Mouse (Mus musculus) T-helper 17 cell (primary cell): ENCODE measurements around the gene Pofut1.

ENCODE experiments used
- in situ Hi-C, 2 experiments: fragments of 300-600 bp; cut with MboI, MseI; formaldehyde crosslinking; loops; 1 replicate in 1 of 2; 2 replicates in 1 of 2; pipeline ENCODE4 v1.15.1; 2025; ENCODE audit warnings: high pct_unique_total_duplicates in 2 of 2

The Pofut1 gene

DNA sequence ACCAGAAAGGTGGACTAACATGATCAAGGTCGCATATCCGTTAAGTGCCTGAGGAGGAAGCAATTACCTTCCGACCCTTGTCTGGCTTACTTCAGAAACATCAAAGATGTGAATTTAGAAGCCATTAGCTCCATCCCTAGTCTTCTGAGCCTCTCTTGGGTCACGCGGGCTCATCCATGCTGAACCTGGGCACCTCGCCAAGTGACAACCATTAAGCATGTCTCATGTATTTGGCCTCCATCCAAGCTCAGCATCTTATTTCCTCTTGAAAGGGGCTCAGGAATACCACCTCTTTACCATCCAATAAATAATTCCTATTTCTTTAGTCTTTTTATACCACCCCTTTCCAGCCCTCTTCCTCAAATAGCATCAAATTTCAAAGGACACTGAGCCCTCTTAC lies 46.5 kb downstream of the Pofut1 start:
- in situ Hi-C loops = loop anchor here (5.0 to 25.0 kb wide), 3 partner anchors 54 to 1176 kb away; partner anchors contain the start of genes Asxl1 (in 1 of the 2) and Srxn1 (in 1 of the 2)

DNA sequence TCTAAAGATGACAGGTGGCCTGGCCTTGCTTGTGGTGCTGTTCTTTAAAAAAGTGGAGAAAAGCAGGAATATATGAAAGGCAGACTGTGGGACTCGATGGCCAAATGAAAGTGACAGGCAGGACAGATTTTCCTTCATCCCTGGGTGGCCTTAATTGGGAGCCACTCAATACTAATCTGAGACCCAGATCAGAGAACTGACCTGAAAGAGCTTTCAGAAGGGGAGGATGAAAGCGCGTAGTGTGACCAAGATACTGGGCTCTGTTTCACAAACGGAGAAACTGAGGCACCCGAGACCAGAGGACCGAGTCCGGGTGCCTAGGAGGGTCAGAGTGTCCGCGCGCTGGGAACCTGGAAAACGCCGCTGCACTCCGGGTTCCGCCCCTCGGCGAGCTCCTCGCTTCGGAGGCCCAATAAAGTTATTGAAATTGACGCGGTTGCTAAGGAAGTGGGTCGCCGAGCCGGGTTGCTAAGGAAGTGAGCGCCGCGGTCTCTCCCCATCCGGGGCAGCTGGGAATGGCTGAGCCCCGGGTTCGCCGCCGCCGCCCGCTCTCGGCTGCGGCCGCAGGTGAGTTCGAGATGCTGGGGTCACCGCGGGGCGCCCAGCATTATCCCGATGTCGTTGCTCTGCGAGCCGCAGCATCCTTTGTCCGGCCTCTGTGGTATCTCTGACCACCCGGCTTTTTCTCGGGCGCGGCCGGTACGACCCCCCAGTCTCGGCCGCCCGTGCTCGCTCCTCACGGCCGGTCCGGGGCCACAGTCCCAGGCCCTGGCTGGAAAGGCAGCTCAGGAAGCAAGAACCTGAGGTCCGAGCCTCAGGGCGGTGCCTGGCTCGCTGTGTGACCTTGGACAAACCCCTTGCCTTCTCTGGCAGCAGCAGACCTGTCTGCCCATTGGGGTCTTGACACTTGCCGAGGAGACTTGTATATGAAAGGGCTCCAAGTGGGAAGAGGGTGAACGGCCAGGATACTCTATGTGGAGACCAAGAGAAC lies 49.9 kb downstream of the Pofut1 start, which contains the start of gene Kif3b:
Gene Kif3b, plus strand, starts transcription at position 476 of the 991 bp plus-strand sequence.
- in situ Hi-C loops = loop anchor here in 1 of 2 experiments (25.0 kb wide), 1 partner anchor 1179 kb away; the partner anchor contains the start of gene Srxn1

DNA sequence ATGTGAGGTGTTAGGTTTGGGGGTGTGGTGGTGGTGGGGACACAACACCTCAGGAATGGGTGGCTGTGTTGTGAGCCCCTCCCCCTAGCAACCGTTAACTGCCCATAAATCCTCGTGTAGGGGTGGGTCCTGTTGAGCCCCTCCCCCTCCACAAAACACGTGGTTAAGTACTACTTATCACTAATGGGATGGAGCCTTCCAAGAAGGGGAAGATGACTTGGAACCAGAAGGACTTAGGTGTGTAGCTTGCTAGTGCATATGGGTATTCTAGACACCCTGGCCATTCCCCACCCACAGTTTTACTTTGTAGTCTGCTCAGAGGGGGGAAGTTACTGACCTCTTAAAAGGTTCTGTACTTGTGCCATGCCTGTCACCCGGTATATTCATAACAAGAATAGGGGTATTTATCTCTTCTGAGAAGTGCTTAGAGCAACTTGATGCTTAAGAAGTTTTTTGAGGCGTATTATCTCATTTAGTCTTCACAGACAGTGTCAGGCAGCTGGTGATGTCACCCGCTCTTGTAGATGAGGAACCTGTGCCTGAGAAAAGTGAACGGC lies 51.0 kb downstream of the Pofut1 start:
- in situ Hi-C loops = loop anchor here in 1 of 2 experiments (25.0 kb wide), 1 partner anchor 1180 kb away; the partner anchor contains the start of gene Srxn1

DNA sequence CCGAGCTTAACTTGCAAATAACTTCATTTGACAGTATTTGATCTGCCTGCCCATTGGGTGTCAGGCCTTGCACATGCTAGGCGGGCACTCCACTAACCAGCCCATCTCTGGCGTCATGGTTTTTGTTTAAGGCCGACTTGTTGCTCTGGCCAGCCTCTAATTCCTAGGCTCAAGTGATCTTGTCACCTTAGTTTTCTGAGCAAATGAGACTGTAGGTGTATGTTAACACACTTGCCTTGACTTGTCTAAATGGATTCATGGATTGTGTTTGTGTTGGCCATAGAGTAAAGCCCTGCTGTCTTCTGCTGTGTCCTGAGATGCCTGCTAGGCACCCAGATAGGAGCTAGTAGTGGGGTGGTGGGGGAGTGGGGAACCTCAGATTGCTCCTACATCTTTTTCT lies 53.9 kb downstream of the Pofut1 start:
- in situ Hi-C loops = loop anchor here in 1 of 2 experiments (25.0 kb wide), 1 partner anchor 1183 kb away; the partner anchor contains the start of gene Srxn1

DNA sequence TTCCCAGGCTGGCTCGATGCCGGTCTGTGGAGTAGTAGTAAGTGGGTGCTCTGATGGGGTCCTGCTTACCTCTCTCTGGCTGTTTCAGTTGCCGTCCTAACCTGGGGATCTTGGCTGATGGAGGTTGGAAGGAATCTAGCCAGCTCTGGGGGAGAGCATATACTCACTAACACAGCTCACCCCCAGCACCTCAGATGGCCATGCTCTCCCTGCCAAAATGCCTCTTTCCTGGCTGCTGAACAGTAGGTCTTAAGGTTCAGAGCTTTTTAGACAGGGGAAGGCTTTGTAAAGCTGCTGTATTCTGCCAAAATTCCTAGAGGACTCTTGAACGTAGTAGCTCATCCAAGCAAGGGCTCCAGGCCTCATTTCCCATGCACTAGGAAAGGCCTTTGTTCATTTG lies 56.4 kb downstream of the Pofut1 start:
- in situ Hi-C loops = loop anchor here in 1 of 2 experiments (25.0 kb wide), 1 partner anchor 1185 kb away; the partner anchor contains the start of gene Srxn1

DNA sequence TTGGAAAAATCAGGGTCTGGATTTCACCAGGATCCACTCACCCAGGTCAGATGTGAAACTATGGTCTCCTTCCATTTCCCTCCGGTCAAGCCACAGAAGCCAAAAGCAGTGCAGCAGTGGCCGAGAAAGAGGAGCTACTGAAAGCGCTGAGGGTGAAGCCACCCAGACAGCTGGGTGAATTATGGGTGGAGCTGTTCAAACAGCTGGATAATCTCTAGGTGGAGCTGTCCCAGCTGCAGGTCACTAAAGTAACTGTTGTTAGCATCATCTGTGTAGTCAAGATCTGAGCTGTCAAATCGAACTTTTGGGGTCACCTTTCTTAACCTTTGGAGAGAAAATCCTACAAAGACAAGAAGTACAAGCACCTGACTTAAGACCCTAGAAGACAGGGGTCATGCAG lies 57.1 kb downstream of the Pofut1 start:
- in situ Hi-C loops = loop anchor here in 1 of 2 experiments (25.0 kb wide), 1 partner anchor 1186 kb away; the partner anchor contains the start of gene Srxn1

- in situ Hi-C loops = loop anchor here in 1 of 2 experiments (25.0 kb wide), 1 partner anchor 1187 kb away; the partner anchor contains the start of gene Srxn1
Measured at GRCm38 (mm10) chr2:153298863-153299262, 57.5 kb downstream of the Pofut1 start.

DNA sequence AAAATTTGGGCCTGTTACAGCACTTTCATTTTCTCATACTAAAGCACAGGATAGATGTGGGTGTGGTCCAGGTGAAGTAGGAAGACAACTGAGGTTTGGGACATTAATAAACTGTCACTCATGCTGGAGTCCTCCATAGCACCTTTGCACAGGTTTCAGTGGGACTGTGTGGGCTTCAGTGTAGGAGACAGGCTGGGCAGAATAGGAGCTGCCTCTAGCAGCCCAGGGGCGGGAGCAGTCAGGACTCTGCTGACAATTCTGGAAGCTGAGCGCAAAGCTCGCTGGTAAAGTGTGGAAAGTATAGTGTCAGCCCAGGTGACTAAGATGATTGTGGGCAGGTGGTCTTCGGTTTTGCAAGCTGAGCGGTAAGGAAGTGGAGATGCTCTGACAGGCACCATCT lies 59.8 kb downstream of the Pofut1 start:
- in situ Hi-C loops = no loop called here

GRCm38 (mm10) chr2:153305240-153305639 lies 63.9 kb downstream of the Pofut1 start:
- in situ Hi-C loops = no loop called here

DNA sequence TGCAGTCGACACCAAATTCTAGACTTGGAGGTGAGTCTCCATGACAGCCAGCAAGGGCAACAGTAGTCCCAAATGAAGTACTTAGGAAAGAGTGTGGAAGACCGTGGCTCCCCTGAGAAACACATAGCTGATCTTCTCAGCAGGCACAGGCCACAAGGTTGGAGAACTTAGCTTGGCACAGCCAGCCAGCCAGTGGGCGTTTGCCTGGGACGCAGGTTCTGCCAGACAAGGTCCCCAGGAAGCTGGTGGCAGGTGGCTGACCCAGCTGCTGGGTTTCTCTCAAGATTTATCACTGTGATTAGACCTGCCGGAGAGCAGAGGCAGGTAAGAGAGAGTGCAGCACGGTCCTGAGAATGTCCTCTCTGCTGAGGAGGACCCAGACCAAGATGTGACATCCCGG lies 67.3 kb downstream of the Pofut1 start:
- in situ Hi-C loops = no loop called here

GRCm38 (mm10) chr2:153309106-153309505 lies 67.8 kb downstream of the Pofut1 start:
- in situ Hi-C loops = no loop called here

DNA sequence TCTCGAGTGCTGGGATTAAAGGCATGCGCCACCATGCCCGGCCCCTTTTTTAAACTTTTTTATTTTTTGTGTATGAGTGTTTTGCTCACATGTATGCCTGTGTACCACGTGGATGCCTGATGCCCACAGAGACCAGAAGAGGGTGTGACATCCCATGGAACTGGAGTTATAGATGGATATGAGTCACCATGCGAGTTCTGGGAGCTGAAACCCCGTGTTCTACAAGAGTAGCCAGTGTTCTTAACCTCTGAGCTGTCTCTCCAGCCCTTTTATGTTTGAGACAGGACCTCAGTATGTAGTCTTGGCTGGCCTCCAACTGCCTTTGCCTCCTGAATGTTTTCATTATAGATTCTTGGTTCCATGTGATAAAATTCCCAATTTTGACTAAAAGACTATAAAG lies 68.9 kb downstream of the Pofut1 start:
- in situ Hi-C loops = no loop called here

GRCm38 (mm10) chr2:153312884-153313283 lies 71.6 kb downstream of the Pofut1 start:
- in situ Hi-C loops = no loop called here

DNA sequence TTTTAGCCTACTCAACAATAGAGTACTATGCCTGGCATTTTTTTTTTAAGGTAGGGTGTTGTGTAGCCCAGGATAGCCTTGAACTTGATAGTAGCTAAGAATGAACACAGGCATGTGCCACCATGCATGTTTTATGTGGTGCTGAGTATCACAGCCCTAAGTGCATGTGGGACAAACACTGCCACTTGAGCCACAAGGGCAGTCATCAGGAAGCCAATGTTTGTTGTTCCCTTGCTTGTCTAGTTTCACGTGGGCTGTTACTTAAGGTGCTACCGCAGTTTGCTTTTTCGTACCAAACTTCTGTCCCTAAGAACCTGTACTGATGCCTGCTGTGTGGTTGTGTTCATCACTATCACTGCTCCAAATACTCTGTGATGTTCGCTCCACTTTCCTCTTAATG lies 77.1 kb downstream of the Pofut1 start:
- in situ Hi-C loops = no loop called here

GRCm38 (mm10) chr2:153319036-153319643 lies 77.8 kb downstream of the Pofut1 start:
- in situ Hi-C loops = no loop called here
